In the genomic region with DNA sequence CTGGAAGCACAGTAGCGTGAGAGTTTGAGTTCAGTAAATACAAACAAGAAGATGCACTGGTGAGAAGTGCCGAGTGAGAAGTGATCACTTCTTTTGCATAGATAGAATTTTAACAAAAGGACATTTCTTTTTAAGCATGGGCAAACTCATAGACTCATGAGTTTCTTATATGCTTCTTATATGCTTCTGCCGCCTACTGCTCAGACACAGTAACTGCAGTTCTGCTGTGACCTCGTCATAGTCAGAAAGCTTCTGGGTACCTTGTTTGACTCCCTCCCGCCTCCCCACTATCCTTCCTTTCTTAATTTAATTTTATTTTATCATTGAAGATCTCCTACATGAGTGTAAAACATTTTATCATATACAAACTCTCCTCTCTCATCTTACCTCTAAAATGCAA, we compare ENCODE assay signal across 11 mouse cellular contexts. TPM values are rescaled to one million over a fixed set of nuclear protein-coding genes. Genes with fewer than 3 reads are reported as not detected.
A peak's percentile ranks its signal among the peaks of the same experiment; 100 is the strongest.
DNase-seq lines count a peak whose midpoint lies in the region; ATAC-seq lines count a peak whose summit lies in the region.
"Had no signal": no experiment of that assay in that cellular context is flagged by ENCODE, and none has a peak within 500 bp of the region (broad histone marks: within the 10 kb centered on the region; RNA-seq: fewer than 3 reads in every experiment).

No protein-coding gene starts in this region.

- no peak overlapping the region for H3K9ac ChIP-seq in kidney, embryonic 14.5 days (ENCODE audit: low read depth, low read length)
- H3K9ac ChIP-seq: heart, embryonic 13.5 days; limb, embryonic 12.5 days had no signal

- no peak overlapping the region for H3K4me2 ChIP-seq in kidney, embryonic 14.5 days (replicated peaks; ENCODE audit: low read depth, low read length)
- H3K4me2 ChIP-seq: heart, embryonic 13.5 days; limb, embryonic 12.5 days had no signal

- H3K36me3 ChIP-seq in kidney, embryonic 14.5 days (ENCODE audit: control insufficient read depth, insufficient read depth, low read length), result no peaks in the 10 kb centered on the region
- H3K36me3 ChIP-seq: heart, embryonic 13.5 days had no signal

- no peak overlapping the region for H3K4me3 ChIP-seq in kidney, embryonic 14.5 days (ENCODE audit: low read length)
- H3K4me3 ChIP-seq: heart, embryonic 13.5 days; limb, embryonic 12.5 days had no signal

- H3K9me3 ChIP-seq in kidney, embryonic 14.5 days (ENCODE audit: control insufficient read depth, low read length), result no peaks in the 10 kb centered on the region
- H3K9me3 ChIP-seq: heart, embryonic 13.5 days; limb, embryonic 12.5 days had no signal

- no peak overlapping the region for H3K27ac ChIP-seq in kidney, embryonic 14.5 days (ENCODE audit: low read depth, low read length)
- H3K27ac ChIP-seq: heart, embryonic 13.5 days; limb, embryonic 12.5 days had no signal

- ATAC-seq in kidney, embryonic 14.5 days (ENCODE audit: low FRiP score, low TSS enrichment), result no peak
- peak; percentile 64 for ATAC-seq in CD4-positive, CD25-positive, alpha-beta regulatory T cell, adult 4 months
- peak; percentile 69 for ATAC-seq in granulocyte monocyte progenitor cell, adult 5-6 weeks (replicated peaks; ENCODE audit: poor library complexity, severe bottlenecking)

- 58% methylated on average over 5 of the region's 5 CpGs for WGBS in kidney, embryonic 14.5 days

- H3K27me3 ChIP-seq in kidney, embryonic 14.5 days (ENCODE audit: control insufficient read depth, insufficient read depth, low read length), result no peaks in the 10 kb centered on the region
- H3K27me3 ChIP-seq: limb, embryonic 12.5 days had no signal

- no peaks in the 10 kb centered on the region for H3K4me1 ChIP-seq in kidney, embryonic 14.5 days (ENCODE audit: control insufficient read depth, insufficient read depth, low read length)

- peak; percentile 38 for DNase-seq in adrenal gland, adult 2 months
- no peak for DNase-seq in adrenal gland, postnatal 4 days (ENCODE audit: low spot score in 2 of 2)
- DNase-seq in kidney, adult 9 months, result peak; percentile 17
- no peak for DNase-seq in gastrocnemius, postnatal 10 days
- DNase-seq in spleen, postnatal 14 days (ENCODE audit: low spot score in 2 of 2), result no peak

RNA-seq across cellular contexts. Expression of a gene that starts 26.5 kb away (rescaled TPM):
- 10 to 100 TPM; 23.0 to 26.7 TPM for total RNA-seq in adrenal gland, adult 2 months (2021)
- polyA plus RNA-seq in adrenal gland, adult 2 months (2012; rRNA removed), result 2.9 and 3.1 TPM in 2 replicates
- 10 to 100 TPM; 12.7 to 14.2 TPM for total RNA-seq in adrenal gland, postnatal 4 days (2021)
- 7.5 and 10.7 TPM in 2 replicates for polyA plus RNA-seq in kidney, embryonic 14.5 days (2014; fragmentation: Nextera tagmentation; extraction: Ambion mirVana)
- 1 to 10 TPM in 1 of 2 experiments, under 1 TPM in 1; 0.44 to 1.3 TPM for polyA plus RNA-seq in CD4-positive, CD25-positive, alpha-beta regulatory T cell, adult 4 months (2017; shearing (Covaris generic))
- total RNA-seq in granulocyte monocyte progenitor cell, adult 5-6 weeks (2014; fragmentation: Nextera tagmentation), result 57.8 and 65.4 TPM in 2 replicates
- total RNA-seq in granulocyte monocyte progenitor cell, adult 5-6 weeks (2017), result 51.1 and 70.3 TPM in 2 replicates
- 1 to 10 TPM; 5.5 to 6.6 TPM for total RNA-seq in gastrocnemius, postnatal 10 days (2021)

RNA-seq across cellular contexts. Expression of a gene that starts 36.3 kb away (rescaled TPM):
- total RNA-seq in adrenal gland, adult 2 months (2021), result not detected
- polyA plus RNA-seq in adrenal gland, adult 2 months (2012; rRNA removed), result not detected in 2 replicates
- not detected for total RNA-seq in adrenal gland, postnatal 4 days (2021)
- polyA plus RNA-seq in kidney, embryonic 14.5 days (2014; fragmentation: Nextera tagmentation; extraction: Ambion mirVana), result not detected in 2 replicates
- not detected for polyA plus RNA-seq in CD4-positive, CD25-positive, alpha-beta regulatory T cell, adult 4 months (2017; shearing (Covaris generic))
- total RNA-seq in granulocyte monocyte progenitor cell, adult 5-6 weeks (2014; fragmentation: Nextera tagmentation), result not detected in 2 replicates
- total RNA-seq in granulocyte monocyte progenitor cell, adult 5-6 weeks (2017), result not detected in 2 replicates
- total RNA-seq in gastrocnemius, postnatal 10 days (2021), result not detected
- polyA plus RNA-seq: heart, embryonic 13.5 days; limb, embryonic 12.5 days; neural tube, embryonic 11.5 days had no signal

Comparison
In these comparisons a context has a peak if more than half of its experiments do, and no peak if none do; other contexts are left out.
1. DNase-seq: peak in adrenal gland, adult 2 months (single experiment) and kidney, adult 9 months (single experiment); none in adrenal gland, postnatal 4 days (0 of 2), gastrocnemius, postnatal 10 days (single experiment) and spleen, postnatal 14 days (0 of 2).